Mouse (Mus musculus): ENCODE measurements at regions not wholly inside any gene's neighbourhood (a gene's known extent, or its start where the extent isn't known, plus 50 kb on each side); places are given as distances from the start of the nearest gene placed in this dataset.

DNA sequence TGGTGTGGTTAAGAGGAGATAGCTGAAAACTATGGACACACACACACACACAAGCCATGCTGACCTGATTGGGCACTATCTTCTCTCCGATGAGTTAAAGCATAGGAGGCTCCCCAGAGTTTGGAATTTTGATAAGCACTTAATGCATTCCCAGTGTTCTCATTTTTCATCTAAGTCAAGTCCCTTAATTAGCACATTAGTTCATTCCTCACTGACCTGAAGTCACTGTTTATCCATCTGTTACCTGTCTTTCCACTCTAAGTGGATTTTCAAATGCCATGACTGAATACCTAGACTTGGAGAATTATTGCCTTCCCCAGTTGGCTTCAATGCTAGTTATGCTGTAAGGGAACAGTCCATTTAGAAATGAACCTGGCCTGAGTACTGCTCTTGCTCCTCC lies 51.2 kb upstream of the Gm10184 start:
- TF ChIP-seq POLR2A (IDR thresholded peaks at IDR 0.05; ENCODE audit: borderline replicate concordance, extremely low read depth, insufficient read depth, insufficient read length, poor library complexity, severe bottlenecking) = no peak
- TF ChIP-seq CTCF (IDR thresholded peaks at IDR 0.05; ENCODE audit: borderline replicate concordance, extremely low read depth, insufficient read depth, insufficient read length) = no peak
